Mouse (Mus musculus) liver, embryonic 14.5 days (tissue): ENCODE results near the gene Nrtn. TPM values are rescaled to one million over a fixed set of nuclear protein-coding genes. Genes with fewer than 3 reads are reported as not detected.
A peak's percentile ranks its signal among the peaks of the same experiment; 100 is the strongest.

Experiments used
- ATAC-seq: fragments of 200-750 bp; cut with Nextera tagmentation; 2 replicates; pipeline ENCODE4 v1.8.0; 2017; ENCODE audit warnings: moderate number of reproducible peaks, mild to moderate bottlenecking, moderate library complexity; ENCODE audit not compliant: insufficient read depth
- DNase-seq, 3 experiments: peaks; one replicate each; pipeline ENCODE4 v3.0.0-alpha.2; 2012 to 2013; ENCODE audit warnings: low read depth in 3 of 3, low spot score in 3 of 3
- H3K27ac ChIP-seq: fragments of 300-500 bp; sonication (generic); 2 replicates; pipeline ENCODE4 v1.5.1; 2014; ENCODE audit warnings: moderate library complexity, mild to moderate bottlenecking, control low read depth, inconsistent platforms
- H3K27me3 ChIP-seq: fragments of 300-500 bp; sonication (generic); 2 replicates; pipeline ENCODE4 v1.6.1; 2014; ENCODE audit warnings: mild to moderate bottlenecking, low read length, moderate library complexity; ENCODE audit not compliant: control insufficient read depth, insufficient read depth
- H3K36me3 ChIP-seq: fragments of 300-500 bp; sonication (generic); replicated peaks from 2 replicates; pipeline ENCODE4 v1.6.1; 2014; ENCODE audit warnings: low read depth; ENCODE audit not compliant: control insufficient read depth, insufficient read depth
- H3K4me1 ChIP-seq, 2 experiments: fragments of 200-500 bp in 1 of 2; fragments of 300-500 bp in 1 of 2; sonication (generic) in 1 of 2; replicated peaks; 2 replicates each; pipeline ENCODE4 v1.6.1; 2012 to 2014; ENCODE audit warnings: antibody characterized with exemption in 1 of 2, inconsistent platforms in 1 of 2, low read length in 1 of 2; ENCODE audit not compliant: control insufficient read depth in 2 of 2, insufficient read depth in 2 of 2
- H3K4me2 ChIP-seq: fragments of 300-500 bp; sonication (generic); 2 replicates; pipeline ENCODE4 v1.6.1; 2014; ENCODE audit warnings: low read depth, mild to moderate bottlenecking, control low read depth, moderate library complexity
- H3K4me3 ChIP-seq, 2 experiments: fragments of 200-500 bp in 1 of 2; fragments of 300-500 bp in 1 of 2; sonication (generic) in 1 of 2; 2 replicates each; pipeline ENCODE4 v1.5.1; 2012 to 2014; ENCODE audit warnings: low read depth in 2 of 2, low read length in 2 of 2, mild to moderate bottlenecking in 2 of 2, control low read depth in 1 of 2, inconsistent platforms in 1 of 2, moderate library complexity in 1 of 2; ENCODE audit not compliant: insufficient read depth in 1 of 2
- H3K9ac ChIP-seq: fragments of 300-500 bp; sonication (generic); replicated peaks from 2 replicates; pipeline ENCODE4 v1.6.1; 2014; ENCODE audit warnings: mild to moderate bottlenecking, control low read depth, moderate library complexity
- H3K9me3 ChIP-seq: fragments of 300-500 bp; sonication (generic); 2 replicates; pipeline ENCODE4 v1.6.1; 2016; ENCODE audit warnings: low read length, mixed read lengths; ENCODE audit not compliant: control insufficient read depth
- CTCF ChIP-seq: IDR thresholded peaks from 2 replicates; pipeline ENCODE4 v1.5.1; 2016; ENCODE audit warnings: antibody characterized with exemption, low read depth, control low read depth
- EP300 ChIP-seq: IDR thresholded peaks from 2 replicates; pipeline ENCODE4 v1.6.1; 2016; ENCODE audit warnings: antibody characterized with exemption, low read depth
- WGBS: fragments of 180-500 bp; shearing (Covaris S2); extraction: QIAGEN DNeasy Blood & Tissue Kit; methylation state at CpG from one replicate; pipeline ENCODE4 v1.1.7; 2014; ENCODE audit not compliant: insufficient replicate concordance; 5-methylcytosine and 5-hydroxymethylcytosine counted together
- polyA plus RNA-seq, 2 experiments: library from polyadenylated mRNA; depleted of rRNA in 1 of 2; stranded (reverse) in 1 of 2; unstranded in 1 of 2; fragments of >200 nt; fragmentation: Nextera tagmentation in 1 of 2; extraction: Ambion mirVana in 1 of 2; gene quantifications; 2 replicates each; pipeline versions ENCODE4 v1.2.1 to v1.2.3; 2012 to 2014

Gene Nrtn
- polyA plus RNA-seq, 2 experiments, result 1.0 to 1.7 TPM

DNA sequence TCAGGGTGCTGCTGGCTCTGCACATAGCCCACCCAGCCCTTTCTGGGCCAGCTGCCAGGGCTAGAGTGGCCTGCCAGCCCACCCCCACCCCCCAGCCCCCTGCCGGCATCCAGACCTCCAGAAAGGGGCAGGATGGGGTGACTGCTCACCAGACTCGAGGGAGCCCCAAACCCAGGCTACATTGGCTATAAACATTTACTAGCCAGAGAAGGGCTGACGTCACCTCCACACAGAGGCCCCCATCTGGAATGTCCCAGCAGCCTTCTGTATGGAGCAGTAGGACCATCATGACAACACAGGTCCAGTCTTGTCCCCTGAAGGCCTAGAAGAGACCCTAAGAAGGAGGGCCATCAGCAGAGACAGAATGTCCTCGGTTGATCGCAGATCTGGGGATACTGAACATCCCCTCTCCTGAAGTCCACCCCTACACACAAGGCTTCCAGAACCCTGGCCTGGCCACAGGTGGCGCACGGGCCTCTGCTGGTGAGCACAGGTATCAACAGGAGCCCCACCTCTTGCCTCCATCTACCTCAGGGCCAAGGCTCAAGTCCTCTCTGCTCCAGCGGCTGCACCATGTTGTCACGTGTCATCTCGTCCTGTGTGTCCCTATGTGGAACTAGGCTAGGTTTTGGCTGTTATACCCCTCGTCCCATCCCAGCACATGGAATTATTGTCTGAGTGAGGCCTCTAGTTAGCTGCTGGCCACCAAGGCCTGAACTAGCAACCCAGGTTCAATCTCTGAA is 33.7 kb downstream of the Nrtn start:
- H3K9ac ChIP-seq, result no peak overlapping the region
- DNase-seq (no peak), ATAC-seq (no peak)
- no peaks in the 10 kb centered on the region; the same call in 1 of the 2 replicates for H3K27me3 ChIP-seq
- no peak overlapping the region for H3K4me2 ChIP-seq
- H3K9me3 ChIP-seq, result no peaks in the 10 kb centered on the region
- peaks cover 4% of the 10 kb centered on the region; the same call in 1 of the 2 replicates for H3K36me3 ChIP-seq
- no peak overlapping the region for H3K27ac ChIP-seq
- peaks cover 11% of the 10 kb centered on the region in 2 experiments for H3K4me1 ChIP-seq
- no peak overlapping the region for H3K4me3 ChIP-seq
- TF ChIP-seq CTCF (peak; percentile 32; the same call in 1 of the 2 replicates), EP300 (no peak)
- 81% methylated on average over 11 of the region's 11 CpGs for WGBS

DNA sequence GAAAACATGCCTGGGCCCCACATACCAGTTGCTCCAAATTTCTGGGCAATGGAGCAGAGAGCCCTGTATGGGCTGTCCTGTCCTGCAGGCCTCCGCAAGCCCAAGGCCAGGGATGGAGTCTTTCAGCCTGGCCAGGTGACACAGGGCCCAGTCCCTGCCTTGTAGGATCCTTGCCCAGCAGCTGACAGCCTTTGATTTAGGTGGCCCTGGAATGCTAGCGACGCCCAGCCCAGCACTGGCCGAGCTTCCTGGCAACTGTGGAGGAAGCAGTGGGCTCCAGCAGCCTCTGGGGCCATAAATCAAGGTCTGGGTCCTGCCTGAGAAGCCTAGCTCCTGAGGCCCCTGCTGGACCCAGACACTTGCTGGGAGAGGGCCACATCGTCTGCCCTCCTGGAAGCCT is 34.9 kb downstream of the Nrtn start:
- no peak for DNase-seq

DNA sequence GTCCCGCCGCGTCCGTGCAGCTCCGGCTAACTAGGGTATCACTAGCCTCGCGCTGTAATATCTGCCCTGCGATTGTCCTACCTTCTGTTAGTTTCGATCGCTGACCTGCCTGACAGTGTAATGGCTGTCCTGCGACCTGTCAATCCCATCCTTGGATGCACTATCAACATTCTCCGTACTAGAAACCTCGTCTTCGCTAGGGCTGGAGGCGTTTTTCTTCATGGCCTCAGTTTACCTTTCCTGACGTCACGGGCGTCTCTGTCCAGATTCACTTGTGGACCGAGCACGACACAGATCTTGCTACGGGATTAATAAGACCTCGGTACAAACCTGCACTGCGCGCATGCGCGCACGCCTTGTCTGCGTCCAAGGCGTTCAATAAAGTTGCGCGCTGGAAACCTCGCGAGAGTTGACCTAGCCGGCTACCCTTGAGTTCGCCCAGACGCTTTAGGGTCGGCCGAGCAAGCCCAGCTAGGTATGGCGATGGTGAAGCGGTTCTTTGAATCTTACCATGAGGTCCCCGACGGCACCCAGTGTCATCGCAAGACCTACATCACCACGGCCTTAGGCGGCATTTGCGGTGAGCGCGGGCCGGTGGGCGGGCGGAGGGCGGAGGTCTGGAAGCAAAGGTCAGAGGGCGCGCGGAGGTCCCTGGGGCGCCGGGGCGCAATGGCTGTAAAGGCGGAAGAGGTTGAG is 39.8 kb downstream of the Nrtn start, which contains the start of the genes Ndufa11 and Vmac:
Ndufa11 (plus strand) TSS at position 405 of the 696 bp plus-strand sequence.
Vmac (minus strand) TSS at position 660 of the 696 bp plus-strand sequence.
- Histone ChIP-seq H3K27ac (peak within 1 kb of the TSS; percentile 83), H3K27me3 (no peaks in the 10 kb centered on the region), H3K9me3 (no peaks in the 10 kb centered on the region), H3K4me3 (peak within 1 kb of the TSS; percentile 67 to 86), H3K4me1 (peaks cover 5 to 9% of the 10 kb centered on the region in 2 experiments; a peak in 3 of 4 replicates), H3K9ac (peak within 1 kb of the TSS; percentile 80), H3K4me2 (peak within 1 kb of the TSS; percentile 86), H3K36me3 (peaks cover 5% of the 10 kb centered on the region)
- under 1% methylated on average over 59 of the region's 59 CpGs for whole genome bisulfite sequencing
- peak; percentile 78 for TF ChIP-seq EP300
- no peak for TF ChIP-seq CTCF
- peak; percentile 95 to 96 (median 95) for DNase-seq
- ATAC-seq, result peak; percentile 74

More for the DNA sequence above, 34.9 kb downstream of the Nrtn start:
- WGBS, result 73% methylated on average over 5 of the region's 5 CpGs
- Histone ChIP-seq H3K4me1 (peaks cover 6 to 8% of the 10 kb centered on the region in 2 experiments; a peak in 3 of 4 replicates), H3K4me3 (no peak overlapping the region), H3K27me3 (no peaks in the 10 kb centered on the region), H3K4me2 (no peak overlapping the region), H3K9ac (no peak overlapping the region), H3K27ac (no peak overlapping the region), H3K36me3 (peaks cover 4% of the 10 kb centered on the region; the same call in 1 of the 2 replicates), H3K9me3 (no peaks in the 10 kb centered on the region)
- ATAC-seq, result no peak
- TF ChIP-seq EP300 (no peak), CTCF (no peak)

DNA sequence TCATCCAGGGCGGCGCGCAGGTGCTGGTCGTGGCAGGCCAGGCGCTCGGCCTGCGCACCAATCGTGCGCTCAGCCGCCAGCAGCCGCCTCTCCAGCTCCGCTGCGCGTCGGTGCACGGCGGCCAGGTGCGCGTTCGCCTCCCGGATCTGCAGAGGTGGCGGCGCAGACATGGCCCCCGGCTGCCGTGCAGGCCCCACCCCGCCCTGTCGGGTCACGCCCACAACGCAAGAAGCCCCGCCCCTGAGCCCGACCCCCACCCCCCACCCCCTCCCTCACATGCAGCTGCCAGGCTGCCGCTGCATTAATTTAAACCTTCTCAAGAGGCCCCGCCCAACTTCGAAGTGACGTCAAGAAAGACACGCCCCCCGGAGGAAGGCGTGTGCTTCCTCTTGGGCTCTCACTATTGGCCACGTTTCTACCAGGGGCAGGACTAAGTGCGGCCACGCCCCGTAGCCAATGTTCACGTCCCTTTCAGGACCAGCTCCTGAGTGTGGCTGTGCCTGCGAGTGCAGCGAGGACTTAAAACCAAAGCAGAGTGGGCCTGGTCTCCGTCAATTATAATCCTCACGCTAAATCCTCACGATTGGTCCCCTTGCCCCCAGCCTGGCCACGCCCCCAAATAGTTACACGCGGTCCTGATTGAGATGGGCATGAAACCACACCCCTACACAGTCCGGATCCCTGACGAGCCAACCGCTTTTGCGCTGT is 40.5 kb downstream of the Nrtn start:
- under 1% methylated on average over 55 of the region's 55 CpGs for WGBS
- Histone ChIP-seq H3K4me2 (peak overlapping the region; percentile 86), H3K4me3 (peak overlapping the region; percentile 67 to 86), H3K36me3 (peaks cover 7% of the 10 kb centered on the region), H3K9me3 (no peaks in the 10 kb centered on the region), H3K27ac (peak overlapping the region; percentile 83), H3K27me3 (no peaks in the 10 kb centered on the region), H3K4me1 (peaks cover 5 to 9% of the 10 kb centered on the region in 2 experiments; a peak in 3 of 4 replicates), H3K9ac (peak overlapping the region; percentile 80)
- TF ChIP-seq EP300, result no peak
- TF ChIP-seq CTCF, result no peak
- ATAC-seq, result peak; percentile 84
- peak; percentile 96 to 98 (median 97) for DNase-seq
